Mouse (Mus musculus) frontal cortex, postnatal 25 days (tissue): ENCODE data around the gene Myom1.

Experiments used
- DNase-seq, 2 experiments: peaks; one replicate each; pipeline ENCODE4 v3.0.0; 2022; ENCODE audit warnings: low spot score in 2 of 2

Myom1 gene

GRCm38 (mm10) chr17:70991706-70992625, 10.5 kb upstream of the Myom1 start:
- DNase-seq = no peak

- no peak for DNase-seq
Observed at GRCm38 (mm10) chr17:70992662-70993061, 9.8 kb upstream of the Myom1 start.

- no peak for DNase-seq
Observed at GRCm38 (mm10) chr17:70993385-70993807, 9.0 kb upstream of the Myom1 start.

- no peak for DNase-seq
Observed at GRCm38 (mm10) chr17:70994671-70995070, 7.8 kb upstream of the Myom1 start.

GRCm38 (mm10) chr17:70995551-70995950, 6.9 kb upstream of the Myom1 start:
- DNase-seq = no peak

GRCm38 (mm10) chr17:70997836-70998235, 4.6 kb upstream of the Myom1 start:
- DNase-seq = no peak

GRCm38 (mm10) chr17:70998400-70998975, 3.9 kb upstream of the Myom1 start:
- no peak for DNase-seq

GRCm38 (mm10) chr17:70999187-70999586, 3.2 kb upstream of the Myom1 start:
- no peak for DNase-seq

GRCm38 (mm10) chr17:71000255-71000654, 2.2 kb upstream of the Myom1 start:
- no peak for DNase-seq

GRCm38 (mm10) chr17:71001067-71001466, 1.4 kb upstream of the Myom1 start:
- no peak for DNase-seq

- DNase-seq = no peak
Observed at GRCm38 (mm10) chr17:71001699-71002080, 743 bp upstream of the Myom1 start.

GRCm38 (mm10) chr17:71002744-71003094, 286 bp downstream of the Myom1 start, which contains the start of gene Myl12a:
Myl12a (minus strand) TSS chr17:71002878.
- DNase-seq = no peak

- no peak for DNase-seq
Observed at GRCm38 (mm10) chr17:71003112-71003511, 679 bp downstream of the Myom1 start.

- no peak for DNase-seq
Observed at GRCm38 (mm10) chr17:71003721-71004120, 1.3 kb downstream of the Myom1 start.

- DNase-seq = no peak
Observed at GRCm38 (mm10) chr17:71004186-71004960, 1.9 kb downstream of the Myom1 start.

- DNase-seq = no peak
Observed at GRCm38 (mm10) chr17:71006976-71007375, 4.5 kb downstream of the Myom1 start.

- DNase-seq = no peak
Observed at GRCm38 (mm10) chr17:71008676-71009075, 6.2 kb downstream of the Myom1 start.

GRCm38 (mm10) chr17:71009751-71010150, 7.3 kb downstream of the Myom1 start:
- DNase-seq = no peak

GRCm38 (mm10) chr17:71010646-71011242, 8.3 kb downstream of the Myom1 start:
- no peak for DNase-seq

- DNase-seq = no peak
Observed at GRCm38 (mm10) chr17:71011931-71012662, 9.7 kb downstream of the Myom1 start.

GRCm38 (mm10) chr17:71013105-71013504, 10.7 kb downstream of the Myom1 start:
- no peak for DNase-seq
